Mouse (Mus musculus) heart, adult 11 months (tissue): ENCODE data around the gene Rab7b.

Experiments
- DNase-seq: peaks from one replicate; pipeline ENCODE4 v3.0.0; 2022

Rab7b gene

DNA sequence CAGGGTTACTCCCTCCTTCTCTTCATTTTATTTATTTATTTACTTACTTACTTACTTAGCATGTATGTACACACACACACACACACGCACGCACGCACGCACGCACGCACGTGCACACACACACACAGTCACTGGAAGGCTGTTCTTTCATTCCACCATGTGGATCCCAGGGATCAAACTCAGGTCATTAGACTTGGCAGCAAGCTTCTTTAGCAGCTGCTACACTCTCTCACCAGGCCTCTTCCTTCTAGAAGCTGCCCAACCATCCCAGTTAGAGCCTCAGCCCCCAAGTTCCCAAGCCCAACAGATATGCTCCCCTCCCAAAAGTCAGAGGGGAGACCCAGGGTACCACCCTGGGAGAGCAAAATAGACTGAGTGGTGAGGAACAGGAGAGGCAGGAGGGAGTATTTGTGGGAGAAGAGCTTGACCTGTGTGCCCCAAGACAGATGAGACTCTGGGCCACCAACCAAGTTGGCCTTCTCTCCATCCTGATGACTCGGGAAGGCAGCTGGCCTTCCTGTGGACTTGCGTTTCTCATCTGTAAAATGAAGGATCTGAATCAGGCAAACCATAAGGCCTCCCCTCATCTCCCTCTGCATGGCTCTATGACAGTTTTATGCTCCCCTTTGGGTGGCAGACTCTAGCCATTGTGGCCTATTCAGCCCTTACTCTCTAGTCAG, 51.1 kb downstream of the Rab7b start:
- DNase-seq, result peak; percentile 94

DNA sequence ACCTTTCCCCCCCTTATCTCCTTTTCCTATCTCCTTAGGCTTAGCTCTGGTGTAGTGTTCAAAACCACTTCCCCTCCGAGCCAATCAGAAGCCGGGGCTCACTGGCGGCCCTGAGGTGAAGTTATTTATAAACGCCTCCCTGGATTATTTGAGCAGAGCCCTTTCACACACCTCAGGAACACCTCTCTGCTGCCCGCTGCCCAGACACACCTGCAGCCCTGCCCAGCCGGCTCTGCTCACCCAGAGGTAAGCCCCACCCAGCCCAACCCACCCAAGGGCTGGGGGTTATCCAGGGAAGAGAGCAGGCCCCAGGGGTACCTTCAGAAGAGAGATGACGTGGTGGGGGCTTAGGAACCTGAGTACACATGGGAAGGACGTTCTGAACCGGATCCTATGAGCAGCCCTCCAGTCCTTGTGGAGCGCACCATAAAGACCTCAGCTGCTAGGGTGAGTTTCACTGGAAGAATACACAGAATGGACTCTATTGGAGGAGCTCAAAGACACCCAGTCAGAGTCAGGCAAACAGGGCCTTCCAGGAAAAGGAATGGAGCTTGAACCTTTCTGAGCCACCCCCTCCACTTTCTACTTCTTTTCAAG, 55.5 kb downstream of the Rab7b start, which contains the start of gene Slc26a9:
Slc26a9 (plus strand) TSS at position 155 of the 597 bp plus-strand sequence.
- DNase-seq, result no peak

DNA sequence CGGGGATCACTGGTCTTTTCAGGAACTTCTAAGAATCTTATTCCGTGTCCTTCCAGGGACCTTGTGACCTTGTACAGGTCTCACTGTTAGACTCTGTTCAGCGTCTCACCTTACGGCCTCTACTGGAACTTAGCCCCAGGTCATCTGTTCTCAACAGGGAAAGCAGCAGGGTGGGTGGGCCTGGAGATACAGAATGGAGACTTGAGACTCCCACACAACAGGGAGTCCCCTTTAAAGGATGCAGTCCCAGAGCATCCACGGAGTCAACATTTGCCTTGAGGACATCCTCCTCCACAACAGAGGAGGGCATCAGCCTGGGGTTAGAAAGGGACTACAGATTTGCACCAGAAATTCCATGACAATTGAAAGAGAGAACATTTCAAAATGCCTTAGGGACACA, 56.9 kb downstream of the Rab7b start:
- DNase-seq, result no peak

DNA sequence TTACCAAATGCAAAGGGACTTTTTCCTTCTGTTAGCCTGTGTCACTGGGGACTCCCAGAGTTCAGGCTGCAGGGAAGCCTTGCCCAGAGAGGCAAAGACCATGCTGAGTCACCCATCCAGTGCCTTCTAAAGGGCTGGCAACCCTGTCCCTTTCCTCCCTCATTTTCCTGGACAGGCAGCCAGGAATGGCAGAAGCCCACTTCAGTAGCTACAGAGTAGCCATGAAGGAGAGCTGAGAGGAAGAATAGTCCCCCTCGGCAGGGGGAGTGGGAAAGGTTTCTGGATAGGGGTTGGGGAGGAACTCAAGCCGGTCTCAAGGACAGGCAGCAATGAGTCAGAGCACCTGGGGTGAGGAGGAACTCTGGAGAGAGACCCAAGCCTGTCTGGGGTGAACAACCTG, 59.3 kb downstream of the Rab7b start:
- DNase-seq, result no peak

DNA sequence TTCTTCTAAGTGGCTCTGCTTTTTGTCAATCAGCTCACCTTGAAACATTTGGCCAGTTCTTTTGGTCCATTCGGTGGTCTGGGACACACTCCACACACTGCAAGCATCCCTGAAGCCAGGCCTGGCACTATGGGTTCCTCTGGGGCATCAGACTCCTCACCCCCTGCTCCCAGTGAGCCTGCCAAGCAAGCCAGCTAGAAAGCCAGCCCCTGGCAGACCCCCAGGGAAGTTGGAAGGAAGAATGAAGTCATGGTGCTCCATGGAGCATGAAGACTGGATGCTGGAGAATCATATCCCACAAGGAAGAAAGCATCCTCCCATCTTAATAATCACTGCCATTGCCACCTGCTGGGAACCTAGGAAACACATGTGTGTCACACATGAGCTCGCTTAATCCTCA, 60.1 kb downstream of the Rab7b start:
- DNase-seq, result no peak

DNA sequence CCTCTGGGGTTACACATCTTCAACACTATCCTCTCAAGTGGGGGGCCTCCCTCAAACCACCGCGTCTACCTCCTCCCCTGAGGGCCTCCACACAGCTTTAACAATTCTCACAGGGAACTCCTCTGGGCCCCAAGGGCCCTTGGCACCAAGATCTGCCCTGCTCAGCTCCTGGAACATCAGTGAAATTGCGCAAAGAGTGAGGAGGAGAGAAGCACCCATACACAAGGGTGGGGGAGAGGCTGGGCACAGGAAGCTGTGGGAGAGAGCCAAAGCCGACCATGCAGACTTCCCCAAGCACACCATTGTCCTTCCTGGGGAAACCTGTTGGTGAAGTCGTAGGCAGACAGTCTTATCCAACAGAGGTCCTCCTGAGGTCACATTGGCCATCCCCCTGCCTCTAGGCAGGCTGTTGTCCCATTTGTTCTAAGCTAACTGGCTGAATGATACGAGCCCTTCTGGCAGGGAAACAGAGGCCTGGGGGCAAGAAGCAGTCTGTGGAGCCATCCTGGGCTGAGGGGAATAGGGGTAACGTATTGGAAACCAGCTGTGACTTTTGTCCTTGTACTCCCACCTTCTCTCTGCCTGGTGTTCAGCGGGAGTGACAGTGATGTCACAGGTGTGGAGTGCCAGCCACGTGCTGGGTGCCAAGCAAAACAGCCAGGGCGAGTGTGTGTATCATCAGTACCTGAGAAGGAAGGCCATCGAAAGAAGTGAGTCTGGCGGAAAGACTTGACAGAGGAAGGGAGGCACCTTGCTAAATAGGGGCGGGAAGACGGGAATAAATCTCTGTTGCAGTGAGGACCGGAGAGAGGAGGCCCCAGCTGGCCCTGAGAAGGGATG, 61.4 kb downstream of the Rab7b start:
- DNase-seq, result no peak

DNA sequence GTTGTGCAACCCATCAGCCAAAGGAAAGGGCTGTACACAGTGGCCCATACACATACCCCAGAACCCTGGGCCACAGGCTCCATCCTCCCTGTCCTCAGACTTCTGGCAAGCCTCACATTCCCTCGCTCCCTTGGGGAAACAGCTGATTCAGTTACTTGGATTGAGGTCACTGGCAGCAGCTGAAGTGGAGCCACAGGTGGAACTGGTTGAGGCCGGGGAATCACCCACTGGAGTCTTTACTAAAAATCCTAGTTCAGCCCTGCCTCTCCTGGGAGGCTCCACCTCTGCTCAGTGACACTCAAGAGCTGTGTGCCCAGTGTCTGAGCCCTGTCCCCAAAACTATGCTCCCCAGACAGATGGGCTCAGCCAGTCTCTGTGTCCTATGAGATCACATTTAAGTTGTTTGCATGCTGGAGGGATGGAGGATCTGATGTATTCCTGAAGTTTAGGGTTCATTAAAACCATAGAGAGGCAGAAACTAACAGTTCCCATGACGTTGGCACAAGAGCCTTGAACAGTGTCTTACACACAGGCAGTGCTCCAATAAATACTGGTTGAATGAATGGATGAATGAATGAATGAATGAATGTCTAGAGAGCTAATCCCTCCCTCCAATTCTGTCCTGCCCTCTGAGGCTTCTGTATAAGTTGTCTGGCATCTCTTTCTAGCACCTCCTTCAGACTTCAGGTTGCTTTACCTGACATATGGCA, 62.8 kb downstream of the Rab7b start:
- peak; percentile 94 for DNase-seq

DNA sequence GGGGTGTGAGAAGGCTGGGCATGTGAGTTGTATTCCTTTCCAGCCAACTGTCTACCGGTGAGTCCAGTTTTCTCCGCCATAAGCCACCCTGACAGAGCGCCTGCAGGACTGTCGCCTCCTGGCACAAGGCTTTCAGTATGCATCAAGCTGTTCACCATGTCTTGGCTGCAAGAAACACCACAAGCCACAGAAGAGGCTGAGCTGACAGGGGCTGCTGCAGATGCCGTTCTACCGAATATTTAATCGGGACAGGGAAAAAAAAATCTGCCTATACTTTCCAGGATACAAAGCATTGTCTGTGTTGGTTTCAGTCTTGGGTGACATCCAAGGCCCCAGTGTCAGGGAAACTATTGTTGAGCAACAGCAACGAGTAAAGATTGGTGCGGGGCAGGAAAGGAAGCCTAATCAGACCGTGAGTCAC, 63.4 kb downstream of the Rab7b start:
- DNase-seq, result no peak

DNA sequence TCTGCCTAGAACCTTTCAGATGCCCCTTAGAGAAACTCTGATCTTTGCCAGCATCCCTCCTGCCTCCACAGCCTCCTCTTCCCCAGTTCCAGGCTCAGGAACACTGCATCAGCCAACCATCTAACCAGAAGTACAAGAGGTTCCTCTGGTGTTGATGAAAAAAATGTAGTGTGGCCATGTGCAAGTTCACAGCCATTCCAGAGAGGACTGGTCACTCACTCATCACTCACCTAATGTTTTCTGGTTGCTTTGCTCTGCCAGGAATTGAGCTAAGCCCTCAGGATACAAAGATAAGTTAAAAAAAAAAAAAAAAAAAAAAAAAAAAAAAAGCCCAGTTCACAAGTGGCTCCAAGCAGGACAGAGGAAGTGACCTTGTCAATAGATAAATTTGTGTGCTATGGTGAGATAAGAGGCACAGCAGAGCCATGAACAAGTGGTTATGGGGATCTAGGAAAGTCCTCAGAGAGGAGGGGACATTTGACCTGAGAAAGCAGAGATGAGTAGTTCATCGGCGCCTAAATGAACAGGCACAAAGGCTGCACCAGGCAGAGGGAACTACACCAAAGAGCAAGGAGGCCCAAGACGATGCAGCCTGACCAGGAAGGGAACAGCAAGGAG, 65.8 kb downstream of the Rab7b start:
- no peak for DNase-seq

DNA sequence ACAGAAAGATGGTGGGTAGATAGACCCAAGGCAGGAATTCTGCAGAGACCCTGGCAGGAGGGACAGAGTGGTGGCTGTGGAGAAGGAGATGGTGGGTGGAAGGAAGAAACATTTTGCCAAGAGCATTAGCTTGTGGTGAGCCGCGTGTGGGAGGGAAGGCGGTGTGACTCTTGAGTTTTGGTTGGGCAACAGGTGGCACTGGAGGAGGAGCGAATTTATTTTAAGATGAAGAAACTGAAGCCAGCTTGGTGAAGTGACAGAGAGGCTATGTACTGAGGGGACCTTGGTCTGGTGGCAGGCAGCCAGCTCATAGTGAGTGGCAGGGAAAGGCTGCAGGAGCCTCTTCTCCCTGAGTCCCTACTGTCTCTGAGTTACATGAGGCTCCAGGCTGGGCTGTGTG, 66.4 kb downstream of the Rab7b start:
- peak; percentile 96 for DNase-seq

DNA sequence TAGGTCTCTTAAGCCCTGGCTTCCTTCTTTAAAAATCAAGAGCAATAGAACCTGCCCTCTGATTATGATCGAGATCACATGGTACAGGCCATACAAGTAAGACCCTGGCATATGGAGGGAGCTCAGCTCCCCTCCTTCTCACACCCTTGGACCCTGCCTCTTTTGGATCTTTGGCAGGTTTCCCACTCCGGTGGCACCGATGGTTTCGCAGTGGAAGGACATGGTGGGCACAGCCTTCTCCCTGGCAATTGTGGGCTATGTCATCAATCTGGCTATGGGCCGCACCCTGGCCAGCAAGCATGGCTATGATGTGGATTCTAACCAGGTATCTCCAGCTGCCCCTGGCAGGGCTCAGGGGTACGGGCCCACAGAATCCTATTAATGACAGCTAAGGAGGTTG, 68.7 kb downstream of the Rab7b start:
- peak; percentile 64 for DNase-seq

DNA sequence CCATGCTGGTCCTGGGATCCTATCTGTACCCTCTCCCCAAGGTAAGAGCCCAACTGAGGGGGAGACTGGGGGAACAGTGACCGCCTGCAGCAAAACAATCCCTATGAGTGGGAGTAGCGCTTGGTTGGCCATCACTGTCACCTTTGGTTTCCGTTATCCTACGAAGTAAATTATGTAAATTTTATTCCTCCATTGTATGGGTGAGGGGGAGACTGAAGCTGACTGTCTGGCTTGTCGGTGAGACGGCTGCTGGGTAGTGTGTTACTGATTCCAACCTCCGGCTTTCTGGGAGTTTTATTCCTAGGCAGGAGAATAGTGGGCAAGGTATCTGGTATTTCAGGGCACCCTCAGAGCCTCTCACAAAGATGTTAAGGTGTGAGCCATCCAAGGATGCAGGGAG, 70.3 kb downstream of the Rab7b start:
- DNase-seq, result peak; percentile 65

DNA sequence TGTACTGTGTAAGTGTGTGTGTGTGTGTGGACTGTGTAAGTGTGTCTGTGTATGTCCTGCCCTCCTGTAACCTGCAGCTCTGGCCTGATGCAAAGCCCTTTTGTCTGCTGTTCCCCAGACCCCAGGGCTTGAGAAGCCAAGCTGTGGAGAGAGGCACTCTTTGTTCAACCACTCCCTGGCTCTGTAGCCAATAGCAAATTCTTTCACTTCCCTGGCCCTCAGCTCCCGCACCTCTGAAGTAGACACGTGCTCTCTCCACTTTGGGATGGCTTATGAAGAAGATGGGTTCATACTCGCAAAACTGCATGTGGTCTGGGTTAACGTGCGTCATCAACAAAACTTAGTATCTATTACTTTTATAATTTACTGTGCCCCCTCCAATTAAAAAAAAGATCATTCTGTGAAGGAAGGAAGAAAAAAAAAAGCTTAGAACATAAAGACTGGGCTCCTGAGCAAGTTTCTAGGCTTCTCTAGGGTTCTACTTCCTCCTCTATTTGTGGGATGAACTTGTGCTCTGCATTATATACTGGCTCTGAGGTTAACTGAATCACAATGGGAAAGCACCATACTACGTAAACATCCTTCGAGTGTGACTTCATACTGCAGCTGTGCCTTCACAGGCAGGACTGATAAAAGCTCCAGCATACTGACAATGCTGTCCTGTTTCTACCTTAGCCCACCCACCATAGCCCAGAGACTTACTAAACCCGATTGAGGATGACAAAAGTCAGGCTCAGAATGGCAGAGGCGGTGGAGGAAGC, 71.4 kb downstream of the Rab7b start:
- peak; percentile 77 for DNase-seq

DNA sequence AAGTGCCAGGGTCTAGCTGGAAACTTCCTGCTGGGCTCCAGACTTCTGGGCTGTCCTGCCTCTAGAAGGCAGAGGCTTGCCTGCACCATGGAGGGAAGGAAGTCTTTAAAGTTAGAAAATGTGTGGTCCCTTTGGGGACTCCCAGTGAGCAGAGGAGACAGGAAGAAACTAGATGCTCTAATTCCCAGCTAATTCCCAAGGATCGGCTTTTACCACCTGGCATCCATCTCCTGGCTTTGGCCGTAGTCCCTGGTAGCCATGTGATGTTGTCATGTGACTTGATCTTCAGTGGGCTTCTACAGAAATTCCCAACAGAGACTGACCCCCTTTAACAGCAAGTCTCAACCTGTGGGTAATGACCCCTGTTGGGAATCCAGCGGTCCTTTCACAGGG, 71.9 kb downstream of the Rab7b start:
- peak; percentile 79 for DNase-seq

DNA sequence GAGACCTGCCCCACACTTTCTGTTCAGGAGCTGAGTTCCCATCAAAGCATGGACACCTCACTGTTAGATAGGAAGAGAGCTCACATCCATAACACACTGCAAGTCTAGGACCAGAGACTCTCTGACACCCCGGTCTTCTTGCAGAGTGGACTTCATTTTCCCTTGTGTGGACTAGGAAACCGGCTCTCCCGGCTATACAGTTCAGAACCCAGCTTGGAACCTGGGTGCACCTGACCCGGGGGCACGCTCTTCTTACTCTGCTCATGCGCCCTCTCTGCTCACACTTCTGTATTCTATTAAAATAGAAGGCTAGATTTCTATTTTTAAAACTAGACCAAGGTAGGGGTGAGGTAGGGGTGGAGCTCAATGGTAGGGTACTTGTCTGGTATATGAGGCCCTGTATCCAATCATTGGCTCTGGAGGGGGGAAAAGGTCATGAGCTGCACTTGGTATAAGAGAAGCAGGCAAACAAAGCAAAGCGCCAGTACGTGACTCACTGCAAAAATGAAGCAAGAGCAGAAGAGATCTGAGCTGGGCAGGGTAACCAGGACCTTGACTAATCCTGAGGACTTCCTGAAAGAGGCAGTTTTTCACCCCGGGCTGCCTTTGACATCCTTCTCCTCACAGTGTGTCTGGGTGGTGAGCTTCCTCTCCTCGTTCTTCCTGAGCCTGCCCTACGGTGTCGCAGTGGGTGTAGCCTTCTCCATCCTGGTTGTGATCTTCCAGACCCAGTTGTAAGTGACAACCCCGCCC, 72.8 kb downstream of the Rab7b start:
- peak; percentile 84 for DNase-seq

DNA sequence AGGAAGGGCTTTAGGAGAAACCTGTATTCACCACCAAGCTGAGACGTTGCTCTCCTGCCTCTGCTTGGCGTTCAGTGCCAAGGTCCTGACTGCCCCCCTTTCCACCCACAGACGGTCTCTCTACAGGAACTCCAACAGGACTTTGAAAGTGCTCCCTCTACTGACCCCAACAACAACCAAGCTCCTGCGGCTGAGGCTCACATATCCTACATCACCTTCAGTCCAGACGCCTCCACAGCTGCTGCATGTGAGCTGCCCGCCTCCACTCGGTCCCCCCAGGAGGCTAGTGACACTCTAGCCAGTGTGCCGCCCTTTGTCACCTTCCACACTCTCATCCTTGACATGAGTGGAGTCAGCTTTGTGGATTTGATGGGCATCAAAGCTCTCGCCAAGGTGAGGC, 75.2 kb downstream of the Rab7b start:
- DNase-seq, result peak; percentile 78

DNA sequence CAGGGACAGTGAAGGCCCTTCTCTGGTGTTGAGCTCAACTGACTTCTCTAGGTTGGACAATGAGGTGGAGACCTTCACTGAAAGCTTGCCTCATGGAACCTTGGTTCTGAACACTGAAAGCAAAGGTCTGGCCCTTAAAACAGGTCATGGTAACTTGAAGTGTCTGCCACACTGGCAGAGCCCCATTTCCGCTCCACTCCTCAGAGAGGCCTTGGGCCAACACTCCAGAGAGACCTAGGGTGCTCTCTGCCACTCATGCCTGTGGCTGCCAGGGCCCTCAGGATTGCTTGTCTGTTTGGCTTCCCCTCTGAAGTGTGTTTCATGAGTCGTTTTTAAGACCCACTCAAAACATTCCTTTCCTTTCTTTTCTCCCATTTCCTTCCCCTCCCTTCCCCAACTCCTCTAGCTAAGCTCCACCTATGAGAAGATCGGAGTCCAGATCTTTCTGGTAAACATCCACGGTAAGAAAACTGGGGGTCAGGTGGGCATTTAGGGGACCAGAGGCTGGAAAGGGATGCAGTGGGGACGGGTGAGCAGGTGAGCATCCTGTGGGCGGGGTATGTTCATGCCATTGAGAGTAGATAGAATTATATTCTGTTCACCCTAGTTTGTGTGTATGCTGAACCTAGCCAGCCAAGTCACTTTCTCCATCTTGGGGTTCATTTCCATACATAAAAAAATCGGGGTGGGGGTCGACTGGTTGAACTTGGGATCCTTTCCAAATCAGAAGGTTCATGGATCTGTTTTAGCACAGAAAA, 76.3 kb downstream of the Rab7b start:
- DNase-seq, result peak; percentile 85
